Mouse (Mus musculus): Measurements from ENCODE around the gene Gltp.

DNA sequence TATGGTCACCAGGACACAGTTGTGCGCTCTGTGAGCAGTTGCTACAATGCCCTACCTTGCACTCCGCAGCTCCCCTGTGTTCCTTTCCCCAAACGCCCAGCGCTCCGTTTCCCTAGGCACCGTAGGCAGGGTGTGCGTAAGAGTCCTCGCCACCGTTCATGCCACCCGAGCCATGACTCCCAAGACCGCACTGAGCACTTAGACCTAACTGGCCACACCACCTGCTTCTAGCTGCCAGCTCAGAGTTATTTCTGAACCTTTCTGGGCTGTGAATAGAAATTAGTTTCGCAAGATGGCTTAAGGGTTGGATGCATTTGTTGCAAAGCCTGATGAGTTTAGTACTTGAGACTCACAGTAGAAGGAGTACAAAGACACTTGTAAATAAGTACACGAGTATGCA lies 32.1 kb upstream of the Gltp start:
- TF ChIP-seq CTCF (conservative IDR thresholded peaks at IDR 0.05 in 1 of 2, IDR thresholded peaks at IDR 0.05 in 1 of 2; ENCODE audit: low read depth in 2 of 2, low read length in 2 of 2) (no peak), MAX (IDR thresholded peaks at IDR 0.05; ENCODE audit: low read length) (no peak), KAT2A (IDR thresholded peaks at IDR 0.05; ENCODE audit: insufficient replicate concordance, low read length) (no peak), RAD21 (IDR thresholded peaks at IDR 0.05; ENCODE audit: low read depth, low read length) (no peak), EP300 (IDR thresholded peaks at IDR 0.05; ENCODE audit: low read length) (no peak), JUND (conservative IDR thresholded peaks at IDR 0.05; ENCODE audit: low read depth, low read length) (no peak), RCOR1 (conservative IDR thresholded peaks at IDR 0.05; ENCODE audit: low read depth, low read length) (no peak), MAZ (IDR thresholded peaks at IDR 0.05; ENCODE audit: low read depth, low read length) (no peak)

Data from CH12.LX (cell line).